Mouse (Mus musculus) neural tube, embryonic 15.5 days (tissue): ENCODE data around the gene 9530053A07Rik. TPM values are rescaled to one million over a fixed set of nuclear protein-coding genes. Genes with fewer than 3 reads are reported as not detected.
"Not testable (repeated sequence)": the region's sequence is repeated elsewhere in the genome, so short reads cannot be mapped to it uniquely, and the experiment has no call there.

ENCODE experiments used
- ATAC-seq: fragments of 200-750 bp; cut with Nextera tagmentation; 2 replicates; pipeline ENCODE4 v1.8.0; 2017; ENCODE audit warnings: mild to moderate bottlenecking, moderate TSS enrichment, moderate library complexity; ENCODE audit not compliant: low FRiP score
- H3K27ac ChIP-seq: fragments of 300-500 bp; sonication (generic); replicated peaks from 2 replicates; pipeline ENCODE4 v1.5.1; 2015; ENCODE audit warnings: mild to moderate bottlenecking, inconsistent platforms
- H3K27me3 ChIP-seq: fragments of 300-500 bp; sonication (generic); replicated peaks from 2 replicates; pipeline ENCODE4 v1.6.1; 2015; ENCODE audit warnings: inconsistent platforms
- H3K36me3 ChIP-seq: fragments of 300-500 bp; sonication (generic); 2 replicates; pipeline ENCODE4 v1.6.1; 2015; ENCODE audit warnings: inconsistent platforms
- H3K4me1 ChIP-seq: fragments of 300-500 bp; sonication (generic); 2 replicates; pipeline ENCODE4 v1.6.1; 2015; ENCODE audit warnings: inconsistent platforms
- H3K4me2 ChIP-seq: fragments of 300-500 bp; sonication (generic); 2 replicates; pipeline ENCODE4 v1.6.1; 2015; ENCODE audit warnings: inconsistent platforms, mild to moderate bottlenecking, moderate library complexity
- H3K4me3 ChIP-seq: fragments of 300-500 bp; sonication (generic); replicated peaks from 2 replicates; pipeline ENCODE4 v1.5.1; 2015; ENCODE audit warnings: mild to moderate bottlenecking, inconsistent platforms
- H3K9ac ChIP-seq: fragments of 300-500 bp; sonication (generic); replicated peaks from 2 replicates; pipeline ENCODE4 v1.6.1; 2015; ENCODE audit warnings: mild to moderate bottlenecking, inconsistent platforms
- H3K9me3 ChIP-seq: fragments of 300-500 bp; sonication (generic); replicated peaks from 2 replicates; pipeline ENCODE4 v1.6.1; 2016; ENCODE audit warnings: inconsistent platforms
- WGBS: fragments of 180-500 bp; shearing (Covaris S2); methylation state at CpG from one replicate; pipeline ENCODE4 v1.1.7; 2015; ENCODE audit warnings: mixed read lengths; 5-methylcytosine and 5-hydroxymethylcytosine counted together
- polyA plus RNA-seq: library from polyadenylated mRNA; unstranded; fragments of >200 nt; fragmentation: Nextera tagmentation; extraction: Ambion mirVana; gene quantifications from 2 replicates; pipeline ENCODE4 v1.2.1, GENCODE M21; 2015

The 9530053A07Rik gene
- 0.06 and 0.17 TPM in 2 replicates for polyA plus RNA-seq

GRCm38 (mm10) chr7:28129166-28129565 is at the start of gene 9530053A07Rik:
Gene 9530053A07Rik (plus strand): TSS chr7:28129466.
- 89% methylated on average over 5 of the region's 5 CpGs for WGBS

DNA sequence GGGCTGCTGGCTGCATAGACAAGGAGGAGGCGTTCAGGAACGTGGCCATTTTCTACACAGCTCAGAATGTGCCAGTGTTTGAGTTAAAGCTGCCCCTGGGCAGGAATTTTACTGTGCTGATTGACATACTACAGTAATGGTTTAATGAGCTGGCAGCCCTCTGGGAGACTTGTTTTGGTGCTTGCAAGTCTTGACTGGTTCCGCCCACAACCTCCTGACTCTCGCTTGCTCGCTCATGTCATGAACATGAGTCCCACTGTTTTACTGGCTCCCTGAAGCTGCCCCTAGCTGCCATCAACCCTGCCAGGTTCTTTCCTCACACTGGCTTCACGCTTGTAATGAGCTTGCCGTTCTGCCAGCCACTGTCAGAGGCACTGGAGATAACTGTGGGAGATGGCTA is 45.1 kb upstream of the 9530053A07Rik start:
- 61% methylated on average over 7 of the region's 7 CpGs for WGBS
- Histone ChIP-seq H3K4me1 (no peaks in the 10 kb centered on the region), H3K4me3 (no peak overlapping the region), H3K9me3 (no peaks in the 10 kb centered on the region), H3K4me2 (no peak overlapping the region), H3K27me3 (no peaks in the 10 kb centered on the region), H3K9ac (no peak overlapping the region), H3K36me3 (no peaks in the 10 kb centered on the region), H3K27ac (no peak overlapping the region)
- ATAC-seq: no peak

More at GRCm38 (mm10) chr7:28129166-28129565, at the start of gene 9530053A07Rik:
- no peak within 1 kb of the TSS for H3K4me3 ChIP-seq
- no peak within 1 kb of the TSS for H3K4me2 ChIP-seq
- no peaks in the 10 kb centered on the region for H3K4me1 ChIP-seq
- H3K9ac ChIP-seq: no peak within 1 kb of the TSS
- no peaks in the 10 kb centered on the region for H3K9me3 ChIP-seq
- H3K27me3 ChIP-seq: 0 out of 2 replicates have a peak, but pooled peaks cover 3% of the 10 kb centered on the region
- no peak within 1 kb of the TSS for H3K27ac ChIP-seq
- no peak for ATAC-seq
- no peaks in the 10 kb centered on the region for H3K36me3 ChIP-seq

DNA sequence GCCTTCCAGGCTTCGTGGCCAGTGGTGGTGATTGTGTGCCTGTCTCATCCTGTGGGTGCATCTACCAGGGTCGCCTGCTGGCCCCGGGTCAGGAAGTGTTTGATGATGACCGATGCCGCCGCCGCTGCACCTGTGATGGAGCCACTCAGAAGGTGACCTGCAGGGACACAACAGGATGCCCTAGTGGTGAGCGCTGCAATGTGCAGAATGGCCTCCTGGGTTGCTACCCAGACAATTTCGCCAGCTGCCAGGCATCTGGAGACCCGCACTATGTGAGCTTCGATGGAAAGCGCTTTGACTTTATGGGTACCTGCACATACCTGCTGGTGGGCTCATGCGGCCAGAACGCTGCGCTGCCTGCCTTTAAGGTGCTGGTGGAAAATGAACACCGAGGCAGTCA is 43.0 kb upstream of the 9530053A07Rik start:
- Histone ChIP-seq H3K9me3 (no peaks in the 10 kb centered on the region), H3K4me2 (no peak overlapping the region), H3K4me3 (no peak overlapping the region), H3K27me3 (no peaks in the 10 kb centered on the region), H3K27ac (no peak overlapping the region), H3K9ac (no peak overlapping the region), H3K36me3 (no peaks in the 10 kb centered on the region), H3K4me1 (no peaks in the 10 kb centered on the region)
- WGBS: 82% methylated on average over 16 of the region's 16 CpGs
- ATAC-seq: no peak

GRCm38 (mm10) chr7:28093541-28093940 is 35.7 kb upstream of the 9530053A07Rik start:
- WGBS: 45% methylated on average over 11 of the region's 11 CpGs

GRCm38 (mm10) chr7:28099101-28099500 is 30.2 kb upstream of the 9530053A07Rik start:
- Histone ChIP-seq H3K4me1 (no peaks in the 10 kb centered on the region), H3K9ac (no peak overlapping the region), H3K36me3 (no peaks in the 10 kb centered on the region), H3K27ac (no peak overlapping the region), H3K9me3 (peaks cover 5% of the 10 kb centered on the region; the same call in 1 of the 2 replicates), H3K27me3 (0 out of 2 replicates have a peak, but pooled peaks cover 2% of the 10 kb centered on the region), H3K4me2 (no peak overlapping the region), H3K4me3 (no peak overlapping the region)
- 95% methylated on average over 16 of the region's 16 CpGs for WGBS
- ATAC-seq: no peak

More at GRCm38 (mm10) chr7:28093541-28093940, 35.7 kb upstream of the 9530053A07Rik start:
- no peaks in the 10 kb centered on the region for H3K9me3 ChIP-seq
- H3K4me3 ChIP-seq: no peak overlapping the region
- no peaks in the 10 kb centered on the region for H3K4me1 ChIP-seq
- H3K9ac ChIP-seq: 0 out of 2 replicates have a peak overlapping the region, but pooled peaks have one; percentile 3
- no peak overlapping the region for H3K4me2 ChIP-seq
- ATAC-seq: no peak
- H3K27me3 ChIP-seq: no peaks in the 10 kb centered on the region
- H3K27ac ChIP-seq: no peak overlapping the region
- H3K36me3 ChIP-seq: no peaks in the 10 kb centered on the region

DNA sequence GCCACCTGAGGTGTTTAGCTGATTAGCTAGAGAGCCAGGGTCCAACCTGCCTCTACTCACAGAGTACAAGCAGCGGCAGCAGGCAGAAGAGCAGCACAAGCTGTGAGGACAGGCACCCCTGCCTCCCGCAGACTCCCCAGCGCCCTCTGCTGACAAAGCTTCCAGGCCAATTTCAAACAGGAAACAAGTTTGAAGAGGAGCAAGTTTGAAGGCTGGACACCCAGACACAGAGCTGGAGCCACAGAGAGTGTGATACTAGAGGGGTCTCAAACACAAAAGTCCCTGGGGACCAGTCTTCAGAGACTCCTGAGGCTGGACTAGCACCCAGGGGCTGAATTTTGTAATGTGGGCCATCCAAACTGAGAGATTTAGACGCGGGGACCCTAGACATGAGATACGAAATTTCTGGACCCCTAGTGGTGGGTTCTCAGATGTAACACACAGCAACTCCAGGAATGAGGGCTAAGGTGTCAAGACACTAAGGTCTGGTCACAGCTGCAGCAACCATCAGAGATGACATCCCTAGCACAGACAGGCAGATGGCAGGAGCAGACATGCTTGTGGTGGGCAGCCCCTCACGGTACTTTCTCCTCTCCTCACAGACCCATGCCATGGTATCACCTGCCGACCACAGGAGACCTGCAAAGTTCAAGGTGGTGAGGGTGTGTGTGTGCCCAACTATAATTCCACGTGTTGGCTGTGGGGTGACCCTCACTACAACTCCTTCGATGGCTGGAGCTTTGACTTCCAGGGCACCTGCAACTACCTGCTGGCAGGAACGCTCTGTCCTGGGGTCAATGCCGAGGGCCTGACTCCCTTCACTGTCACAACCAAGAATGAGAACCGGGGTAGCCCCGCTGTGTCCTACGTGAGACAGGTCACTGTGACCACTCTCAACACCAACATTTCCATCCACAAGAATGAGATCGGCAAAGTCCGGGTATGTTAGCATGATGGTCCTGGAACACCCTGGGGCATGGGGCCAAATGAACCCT is 28.4 kb upstream of the 9530053A07Rik start:
- peaks cover 5% of the 10 kb centered on the region; the same call in 1 of the 2 replicates for H3K9me3 ChIP-seq
- H3K27ac ChIP-seq: no peak overlapping the region
- H3K4me2 ChIP-seq: no peak overlapping the region
- peaks cover 3% of the 10 kb centered on the region; the same call in 1 of the 2 replicates for H3K4me1 ChIP-seq
- WGBS: 69% methylated on average over 17 of the region's 17 CpGs
- no peak for ATAC-seq
- no peak overlapping the region for H3K4me3 ChIP-seq
- 0 out of 2 replicates have a peak, but pooled peaks cover 4% of the 10 kb centered on the region for H3K27me3 ChIP-seq
- H3K36me3 ChIP-seq: no peaks in the 10 kb centered on the region
- H3K9ac ChIP-seq: no peak overlapping the region

GRCm38 (mm10) chr7:28102936-28103335 is 26.3 kb upstream of the 9530053A07Rik start:
- 50% methylated on average over 5 of the region's 5 CpGs for WGBS
- not testable (repeated sequence) for H3K9me3 ChIP-seq, H3K9ac ChIP-seq, H3K4me3 ChIP-seq, ATAC-seq, H3K27me3 ChIP-seq, H3K27ac ChIP-seq, H3K36me3 ChIP-seq, H3K4me1 ChIP-seq, H3K4me2 ChIP-seq

DNA sequence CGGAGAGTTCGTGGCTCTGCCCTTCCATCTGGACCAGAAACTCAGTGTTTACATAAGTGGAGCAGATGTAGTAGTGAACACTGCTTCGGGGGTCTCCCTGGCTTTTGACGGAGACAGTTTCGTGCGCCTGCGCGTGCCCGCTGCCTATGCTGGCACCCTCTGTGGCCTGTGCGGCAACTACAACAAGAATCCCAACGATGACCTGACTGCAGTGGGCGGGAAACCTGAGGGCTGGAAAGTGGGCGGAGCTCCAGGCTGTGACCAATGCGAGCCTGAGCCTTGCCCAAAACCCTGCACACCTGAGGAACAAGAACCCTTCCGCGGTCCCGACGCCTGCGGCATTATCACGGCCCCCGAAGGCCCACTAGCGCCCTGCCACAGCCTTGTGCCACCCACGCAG is 24.6 kb upstream of the 9530053A07Rik start:
- WGBS: 9% methylated on average over 23 of the region's 23 CpGs
- H3K27ac ChIP-seq: no peak overlapping the region
- H3K4me2 ChIP-seq: peak overlapping the region; percentile 57
- no peak overlapping the region for H3K9ac ChIP-seq
- peak overlapping the region; percentile 29 for H3K4me3 ChIP-seq
- no peaks in the 10 kb centered on the region for H3K36me3 ChIP-seq
- peaks cover 3% of the 10 kb centered on the region; the same call in 1 of the 2 replicates for H3K4me1 ChIP-seq
- H3K9me3 ChIP-seq: no peaks in the 10 kb centered on the region
- 0 out of 2 replicates have a peak, but pooled peaks cover 4% of the 10 kb centered on the region for H3K27me3 ChIP-seq
- ATAC-seq: peak; percentile 78

GRCm38 (mm10) chr7:28106241-28106640 is 23.0 kb upstream of the 9530053A07Rik start:
- Histone ChIP-seq H3K4me2 (no peak overlapping the region), H3K4me1 (peaks cover 3% of the 10 kb centered on the region; the same call in 1 of the 2 replicates), H3K4me3 (no peak overlapping the region), H3K27ac (no peak overlapping the region), H3K9me3 (no peaks in the 10 kb centered on the region), H3K27me3 (0 out of 2 replicates have a peak, but pooled peaks cover 4% of the 10 kb centered on the region), H3K9ac (no peak overlapping the region), H3K36me3 (no peaks in the 10 kb centered on the region)
- WGBS: 95% methylated on average over 11 of the region's 11 CpGs
- ATAC-seq: no peak

DNA sequence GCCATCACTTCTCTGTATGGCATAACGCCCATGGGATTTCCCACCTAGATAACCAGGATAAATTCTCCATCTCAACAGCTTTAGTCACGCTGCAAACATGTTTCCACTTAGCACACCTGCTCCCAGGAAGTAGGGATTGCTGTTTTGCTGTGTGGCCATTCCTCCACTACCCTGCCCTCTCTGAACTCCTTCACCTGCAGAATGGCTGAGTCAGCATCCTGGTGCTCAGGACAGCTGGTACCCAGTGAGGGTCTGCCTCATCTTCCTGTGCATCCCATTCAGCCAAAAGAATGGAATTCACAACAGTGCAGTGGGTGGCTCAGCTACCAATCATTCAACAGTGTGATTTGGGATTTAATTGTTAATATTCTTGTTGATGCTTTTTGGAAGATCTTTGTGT is 14.6 kb upstream of the 9530053A07Rik start:
- no peaks in the 10 kb centered on the region for H3K27me3 ChIP-seq
- no peak overlapping the region for H3K27ac ChIP-seq
- H3K9me3 ChIP-seq: no peaks in the 10 kb centered on the region
- 85% methylated on average over 2 of the region's 2 CpGs for WGBS
- H3K4me2 ChIP-seq: no peak overlapping the region
- H3K4me3 ChIP-seq: no peak overlapping the region
- H3K9ac ChIP-seq: no peak overlapping the region
- H3K4me1 ChIP-seq: no peaks in the 10 kb centered on the region
- no peaks in the 10 kb centered on the region for H3K36me3 ChIP-seq
- no peak for ATAC-seq

DNA sequence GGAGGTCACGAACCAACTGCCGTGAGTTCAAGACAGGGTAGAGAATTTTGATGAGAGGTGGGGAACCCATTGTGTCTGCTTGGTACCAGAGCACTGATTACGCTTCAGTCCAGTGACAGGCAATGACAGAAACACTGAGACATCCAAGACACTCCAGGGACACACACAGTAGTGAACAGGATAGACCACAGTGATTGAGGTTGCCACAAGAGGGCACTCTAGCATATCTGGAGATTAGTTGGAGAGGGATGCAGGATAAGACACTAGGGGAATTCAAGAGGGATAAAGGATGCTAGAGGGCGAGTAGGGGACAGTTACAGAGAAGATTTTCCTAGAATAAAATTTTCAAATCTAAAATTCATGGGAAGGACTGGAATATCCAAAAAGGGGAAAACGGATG is 8.3 kb downstream of the 9530053A07Rik start:
- no peak for ATAC-seq
- Histone ChIP-seq H3K4me2 (no peak overlapping the region), H3K27ac (no peak overlapping the region), H3K4me1 (no peaks in the 10 kb centered on the region), H3K9me3 (no peaks in the 10 kb centered on the region), H3K4me3 (no peak overlapping the region), H3K36me3 (no peaks in the 10 kb centered on the region), H3K9ac (no peak overlapping the region), H3K27me3 (no peaks in the 10 kb centered on the region)
- 71% methylated on average over 5 of the region's 5 CpGs for WGBS

DNA sequence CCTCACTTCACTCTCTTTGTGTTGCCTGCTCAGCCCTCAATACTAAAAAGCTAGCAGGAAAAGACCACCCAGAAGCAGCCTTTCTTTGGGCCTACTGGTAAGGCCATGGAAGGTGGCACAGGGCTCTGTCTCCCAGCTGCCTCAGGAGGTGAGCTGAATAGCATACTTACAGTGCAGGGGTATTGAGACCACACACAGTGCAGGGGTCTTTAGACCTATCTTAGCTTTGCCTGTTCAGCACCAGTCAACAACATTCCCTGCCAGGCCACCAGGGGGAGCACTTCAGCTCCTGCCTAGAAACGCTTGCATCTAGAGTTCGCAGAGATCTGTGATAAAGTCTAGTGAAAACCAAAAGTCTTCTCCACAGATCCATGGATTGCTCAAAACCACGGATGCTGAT is 19.0 kb downstream of the 9530053A07Rik start:
- Histone ChIP-seq H3K27ac (no peak overlapping the region), H3K4me1 (no peaks in the 10 kb centered on the region), H3K36me3 (no peaks in the 10 kb centered on the region), H3K4me2 (no peak overlapping the region), H3K9me3 (no peaks in the 10 kb centered on the region), H3K9ac (no peak overlapping the region), H3K27me3 (no peaks in the 10 kb centered on the region; the same call in 1 of the 2 replicates), H3K4me3 (no peak overlapping the region)
- ATAC-seq: no peak
- WGBS: 18% methylated on average over 3 of the region's 3 CpGs
